Mouse (Mus musculus) liver, postnatal 0 days (tissue): ENCODE data around the gene Cracr2a.

Experiments
- CTCF ChIP-seq: sonication (generic); IDR thresholded peaks from 2 replicates; pipeline ENCODE4 v1.5.1; 2016; ENCODE audit warnings: antibody characterized with exemption, low read depth
- EP300 ChIP-seq: IDR thresholded peaks from 2 replicates; pipeline ENCODE4 v1.6.1; 2016; ENCODE audit warnings: antibody characterized with exemption, low read depth, mild to moderate bottlenecking

GRCm38 (mm10) chr6:127678320-127678719, 117.2 kb downstream of the Cracr2a start:
- TF ChIP-seq CTCF (no peak), EP300 (no peak)
